Mouse (Mus musculus): ENCODE data around the gene Gm11096. TPM values are rescaled to one million over a fixed set of nuclear protein-coding genes. Genes with fewer than 3 reads are reported as not detected.
A peak's percentile ranks its signal among the peaks of the same experiment; 100 is the strongest.

Gene Gm11096
- polyA plus RNA-seq, 1 experiment from 2014 or later, result not detected

GRCm38 (mm10) chr17:81459379-81459778 is 17.8 kb downstream of the Gm11096 start:
- Histone ChIP-seq H3K9me3 (ENCODE audit: control insufficient read depth, low read length) (no peaks in the 10 kb centered on the region), H3K4me1 (replicated peaks; ENCODE audit: control insufficient read depth, insufficient read depth) (no peaks in the 10 kb centered on the region), H3K27ac (replicated peaks) (no peak overlapping the region), H3K4me2 (replicated peaks; ENCODE audit: low read depth) (no peak overlapping the region), H3K36me3 (ENCODE audit: control insufficient read depth, insufficient read depth, low read length) (no peaks in the 10 kb centered on the region), H3K9ac (ENCODE audit: low read length) (no peak overlapping the region), H3K4me3 (ENCODE audit: low read depth, low read length) (no peak overlapping the region), H3K27me3 (ENCODE audit: control insufficient read depth, insufficient read depth, low read length) (no peaks in the 10 kb centered on the region)
- ATAC-seq (ENCODE audit: low FRiP score, low TSS enrichment) (no peak), DNase-seq (ENCODE audit: low spot score) (no peak)
- 82% methylated on average over 3 of the region's 3 CpGs for WGBS
- no peak for TF ChIP-seq CTCF (IDR thresholded peaks at IDR 0.05; ENCODE audit: low read depth)
- no peak for TF ChIP-seq EP300 (optimal IDR thresholded peaks at IDR 0.05)

- no peaks in the 10 kb centered on the region for H3K4me1 ChIP-seq (replicated peaks; ENCODE audit: control insufficient read depth, insufficient read depth)
- WGBS, result 40% methylated on average over 5 of the region's 5 CpGs
- H3K4me3 ChIP-seq (ENCODE audit: low read depth, low read length), result no peak overlapping the region
- H3K4me2 ChIP-seq (replicated peaks; ENCODE audit: low read depth), result no peak overlapping the region
- H3K27ac ChIP-seq (replicated peaks), result peak overlapping the region; percentile 49; the same call in 1 of the 2 replicates
- H3K9ac ChIP-seq (ENCODE audit: low read length), result no peak overlapping the region
- DNase-seq (ENCODE audit: low spot score), result peak; percentile 41
- no peaks in the 10 kb centered on the region for H3K27me3 ChIP-seq (ENCODE audit: control insufficient read depth, insufficient read depth, low read length)
- peak; percentile 83; the same call in 1 of the 2 replicates for ATAC-seq (ENCODE audit: low FRiP score, low TSS enrichment)
- H3K9me3 ChIP-seq (ENCODE audit: control insufficient read depth, low read length), result no peaks in the 10 kb centered on the region
- no peaks in the 10 kb centered on the region for H3K36me3 ChIP-seq (ENCODE audit: control insufficient read depth, insufficient read depth, low read length)
- TF ChIP-seq CTCF (IDR thresholded peaks at IDR 0.05; ENCODE audit: low read depth) (no peak), EP300 (optimal IDR thresholded peaks at IDR 0.05) (no peak)
Observed at GRCm38 (mm10) chr17:81468941-81469340, 27.4 kb downstream of the Gm11096 start.

- H3K36me3 ChIP-seq (ENCODE audit: control insufficient read depth, insufficient read depth, low read length), result no peaks in the 10 kb centered on the region
- 67% methylated on average over 3 of the region's 3 CpGs for WGBS
- no peak overlapping the region for H3K27ac ChIP-seq (replicated peaks)
- TF ChIP-seq EP300 (optimal IDR thresholded peaks at IDR 0.05), result no peak
- no peak for TF ChIP-seq CTCF (IDR thresholded peaks at IDR 0.05; ENCODE audit: low read depth)
- ATAC-seq (ENCODE audit: low FRiP score, low TSS enrichment), result no peak
- no peaks in the 10 kb centered on the region for H3K4me1 ChIP-seq (replicated peaks; ENCODE audit: control insufficient read depth, insufficient read depth)
- no peaks in the 10 kb centered on the region for H3K9me3 ChIP-seq (ENCODE audit: control insufficient read depth, low read length)
- H3K27me3 ChIP-seq (ENCODE audit: control insufficient read depth, insufficient read depth, low read length), result no peaks in the 10 kb centered on the region
- H3K4me3 ChIP-seq (ENCODE audit: low read depth, low read length), result no peak overlapping the region
- H3K4me2 ChIP-seq (replicated peaks; ENCODE audit: low read depth), result no peak overlapping the region
- H3K9ac ChIP-seq (ENCODE audit: low read length), result no peak overlapping the region
- no peak for DNase-seq (ENCODE audit: low spot score)
Observed at GRCm38 (mm10) chr17:81473363-81473762, 31.8 kb downstream of the Gm11096 start.

GRCm38 (mm10) chr17:81477420-81477819 is 35.9 kb downstream of the Gm11096 start:
- DNase-seq (ENCODE audit: low spot score), result no peak

GRCm38 (mm10) chr17:81479807-81480206 is 38.2 kb downstream of the Gm11096 start:
- ATAC-seq (ENCODE audit: low FRiP score, low TSS enrichment) (no peak), DNase-seq (ENCODE audit: low spot score) (no peak)
- Histone ChIP-seq H3K9ac (ENCODE audit: low read length) (no peak overlapping the region), H3K9me3 (ENCODE audit: control insufficient read depth, low read length) (no peaks in the 10 kb centered on the region), H3K36me3 (ENCODE audit: control insufficient read depth, insufficient read depth, low read length) (no peaks in the 10 kb centered on the region), H3K4me2 (replicated peaks; ENCODE audit: low read depth) (no peak overlapping the region), H3K4me3 (ENCODE audit: low read depth, low read length) (no peak overlapping the region), H3K27ac (replicated peaks) (no peak overlapping the region), H3K27me3 (ENCODE audit: control insufficient read depth, insufficient read depth, low read length) (no peaks in the 10 kb centered on the region), H3K4me1 (replicated peaks; ENCODE audit: control insufficient read depth, insufficient read depth) (no peaks in the 10 kb centered on the region)
- TF ChIP-seq CTCF (IDR thresholded peaks at IDR 0.05; ENCODE audit: low read depth) (no peak), EP300 (optimal IDR thresholded peaks at IDR 0.05) (no peak)
- WGBS, result 59% methylated on average over 4 of the region's 4 CpGs

More at GRCm38 (mm10) chr17:81477420-81477819, 35.9 kb downstream of the Gm11096 start:
- no peaks in the 10 kb centered on the region for H3K4me1 ChIP-seq (replicated peaks; ENCODE audit: control insufficient read depth, insufficient read depth)
- H3K9me3 ChIP-seq (ENCODE audit: control insufficient read depth, low read length), result no peaks in the 10 kb centered on the region
- H3K27me3 ChIP-seq (ENCODE audit: control insufficient read depth, insufficient read depth, low read length), result no peaks in the 10 kb centered on the region
- H3K27ac ChIP-seq (replicated peaks), result no peak overlapping the region
- no peak for ATAC-seq (ENCODE audit: low FRiP score, low TSS enrichment)
- WGBS, result 65% methylated on average over 1 of the region's 1 CpGs
- H3K4me2 ChIP-seq (replicated peaks; ENCODE audit: low read depth), result no peak overlapping the region
- no peak overlapping the region for H3K9ac ChIP-seq (ENCODE audit: low read length)
- no peak overlapping the region for H3K4me3 ChIP-seq (ENCODE audit: low read depth, low read length)
- TF ChIP-seq CTCF (IDR thresholded peaks at IDR 0.05; ENCODE audit: low read depth) (peak; percentile 47), EP300 (optimal IDR thresholded peaks at IDR 0.05) (no peak)
- no peaks in the 10 kb centered on the region for H3K36me3 ChIP-seq (ENCODE audit: control insufficient read depth, insufficient read depth, low read length)

GRCm38 (mm10) chr17:81480351-81481161 is 39.0 kb downstream of the Gm11096 start:
- WGBS, result 64% methylated on average over 21 of the region's 21 CpGs
- no peak overlapping the region for H3K27ac ChIP-seq (replicated peaks)
- ATAC-seq (ENCODE audit: low FRiP score, low TSS enrichment), result peak; percentile 51; the same call in 1 of the 2 replicates

More at GRCm38 (mm10) chr17:81480351-81481161, 39.0 kb downstream of the Gm11096 start:
- no peaks in the 10 kb centered on the region for H3K36me3 ChIP-seq (ENCODE audit: control insufficient read depth, insufficient read depth, low read length)
- H3K4me2 ChIP-seq (replicated peaks; ENCODE audit: low read depth), result no peak overlapping the region
- DNase-seq (ENCODE audit: low spot score), result peak; percentile 30
- no peaks in the 10 kb centered on the region for H3K4me1 ChIP-seq (replicated peaks; ENCODE audit: control insufficient read depth, insufficient read depth)
- TF ChIP-seq EP300 (optimal IDR thresholded peaks at IDR 0.05), result no peak
- TF ChIP-seq CTCF (IDR thresholded peaks at IDR 0.05; ENCODE audit: low read depth), result no peak
- H3K27me3 ChIP-seq (ENCODE audit: control insufficient read depth, insufficient read depth, low read length), result no peaks in the 10 kb centered on the region
- no peak overlapping the region for H3K9ac ChIP-seq (ENCODE audit: low read length)
- no peaks in the 10 kb centered on the region for H3K9me3 ChIP-seq (ENCODE audit: control insufficient read depth, low read length)
- no peak overlapping the region for H3K4me3 ChIP-seq (ENCODE audit: low read depth, low read length)

Data from stomach, postnatal 0 days (tissue).